Mouse (Mus musculus) intestine, embryonic 15.5 days (tissue): ENCODE results near the gene Hs3st3a1. TPM values are rescaled to one million over a fixed set of nuclear protein-coding genes. Genes with fewer than 3 reads are reported as not detected.

Source experiments
- ATAC-seq: fragments of 200-750 bp; cut with Nextera tagmentation; 2 replicates; pipeline ENCODE4 v1.8.0; 2017; ENCODE audit warnings: moderate TSS enrichment, moderate library complexity
- H3K27ac ChIP-seq: fragments of 300-500 bp; sonication (generic); 2 replicates; pipeline ENCODE4 v1.5.1; 2015; ENCODE audit warnings: mild to moderate bottlenecking, inconsistent platforms
- H3K27me3 ChIP-seq: fragments of 300-500 bp; sonication (generic); replicated peaks from 2 replicates; pipeline ENCODE4 v1.6.1; 2015; ENCODE audit warnings: inconsistent platforms
- H3K36me3 ChIP-seq: fragments of 300-500 bp; sonication (generic); 2 replicates; pipeline ENCODE4 v1.6.1; 2015; ENCODE audit warnings: inconsistent platforms
- H3K4me1 ChIP-seq: fragments of 300-500 bp; sonication (generic); replicated peaks from 2 replicates; pipeline ENCODE4 v1.6.1; 2015; ENCODE audit warnings: inconsistent platforms
- H3K4me2 ChIP-seq: fragments of 300-500 bp; sonication (generic); replicated peaks from 2 replicates; pipeline ENCODE4 v1.6.1; 2015; ENCODE audit warnings: mild to moderate bottlenecking, inconsistent platforms
- H3K4me3 ChIP-seq: fragments of 300-500 bp; sonication (generic); replicated peaks from 2 replicates; pipeline ENCODE4 v1.5.1; 2015; ENCODE audit warnings: inconsistent platforms
- H3K9ac ChIP-seq: fragments of 300-500 bp; sonication (generic); 2 replicates; pipeline ENCODE4 v1.6.1; 2015; ENCODE audit warnings: inconsistent platforms
- H3K9me3 ChIP-seq: fragments of 300-500 bp; sonication (generic); 2 replicates; pipeline ENCODE4 v1.6.1; 2016; ENCODE audit warnings: inconsistent platforms
- WGBS: fragments of 180-500 bp; shearing (Covaris S2); methylation state at CpG from one replicate; pipeline ENCODE4 v1.1.7; 2015; 5-methylcytosine and 5-hydroxymethylcytosine counted together
- polyA plus RNA-seq: library from polyadenylated mRNA; unstranded; fragments of >200 nt; fragmentation: Nextera tagmentation; extraction: Ambion mirVana; gene quantifications from 2 replicates; pipeline ENCODE4 v1.2.1, GENCODE M21; 2015

Hs3st3a1 gene
- polyA plus RNA-seq, 1 experiment from 2014 or later: 1.1 TPM

DNA sequence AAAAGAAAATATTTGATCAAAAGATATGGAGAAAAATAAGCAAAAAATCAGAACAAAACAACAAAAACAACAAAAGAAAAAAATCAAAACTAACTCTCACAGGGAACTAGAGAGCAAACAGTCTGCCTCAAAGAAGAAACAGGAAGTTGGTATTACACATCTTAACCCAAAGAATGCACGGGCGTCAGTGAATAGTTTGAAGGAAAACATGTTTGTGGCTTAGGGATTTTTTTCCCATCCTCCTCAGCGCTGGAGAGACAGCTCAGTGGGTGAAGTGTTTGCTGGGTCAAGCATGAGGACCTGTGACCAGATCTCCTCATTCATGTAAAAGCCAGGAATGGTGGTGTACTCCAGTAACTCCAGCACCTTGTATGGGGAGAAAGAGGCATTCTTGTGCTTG, 61.5 kb downstream of the Hs3st3a1 start:
- no peaks in the 10 kb centered on the region for H3K27me3 ChIP-seq
- H3K9me3 ChIP-seq: no peaks in the 10 kb centered on the region
- no peak overlapping the region for H3K9ac ChIP-seq
- H3K4me1 ChIP-seq: 0 out of 2 replicates have a peak, but pooled peaks cover 2% of the 10 kb centered on the region
- 38% methylated on average over 3 of the region's 3 CpGs for WGBS
- H3K27ac ChIP-seq: no peak overlapping the region
- no peak overlapping the region for H3K4me2 ChIP-seq
- no peak overlapping the region for H3K4me3 ChIP-seq
- no peaks in the 10 kb centered on the region for H3K36me3 ChIP-seq
- ATAC-seq: no peak

GRCm38 (mm10) chr11:64500536-64501112, 65.5 kb downstream of the Hs3st3a1 start:
- Histone ChIP-seq H3K9ac (no peak overlapping the region), H3K4me3 (no peak overlapping the region), H3K27me3 (no peaks in the 10 kb centered on the region), H3K4me2 (no peak overlapping the region), H3K4me1 (0 out of 2 replicates have a peak, but pooled peaks cover 2% of the 10 kb centered on the region), H3K27ac (no peak overlapping the region), H3K36me3 (no peaks in the 10 kb centered on the region), H3K9me3 (no peaks in the 10 kb centered on the region)
- ATAC-seq: no peak
- WGBS: 89% methylated on average over 5 of the region's 5 CpGs

DNA sequence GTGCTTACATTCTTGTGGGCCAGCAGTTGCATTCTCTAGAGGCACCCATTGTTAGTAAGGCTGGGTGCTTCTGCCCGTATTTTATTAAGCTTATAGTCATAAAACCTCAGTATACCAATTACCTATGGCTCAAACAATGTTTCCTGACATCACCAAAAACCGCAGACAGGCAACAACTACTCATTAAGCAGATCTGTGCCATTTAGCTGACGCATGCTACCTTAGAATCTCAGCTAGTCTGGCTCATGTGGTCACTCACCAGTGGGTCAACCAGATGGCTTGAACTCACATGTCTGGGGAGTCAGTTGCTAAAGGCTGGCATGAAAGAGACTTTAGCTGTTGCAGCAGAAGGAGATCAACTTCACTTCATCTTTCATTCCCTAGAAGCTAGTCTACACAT, 67.9 kb downstream of the Hs3st3a1 start:
- H3K27me3 ChIP-seq: no peaks in the 10 kb centered on the region
- WGBS: 81% methylated on average over 3 of the region's 3 CpGs
- no peak for ATAC-seq
- no peaks in the 10 kb centered on the region for H3K36me3 ChIP-seq
- 0 out of 2 replicates have a peak, but pooled peaks cover 2% of the 10 kb centered on the region for H3K4me1 ChIP-seq
- no peak overlapping the region for H3K27ac ChIP-seq
- H3K9me3 ChIP-seq: no peaks in the 10 kb centered on the region
- H3K4me3 ChIP-seq: no peak overlapping the region
- no peak overlapping the region for H3K9ac ChIP-seq
- H3K4me2 ChIP-seq: no peak overlapping the region

- WGBS: 97% methylated on average over 1 of the region's 1 CpGs
- no peak overlapping the region for H3K4me3 ChIP-seq
- ATAC-seq: no peak
- no peaks in the 10 kb centered on the region for H3K9me3 ChIP-seq
- no peak overlapping the region for H3K9ac ChIP-seq
- H3K27ac ChIP-seq: no peak overlapping the region
- H3K27me3 ChIP-seq: no peaks in the 10 kb centered on the region
- no peaks in the 10 kb centered on the region for H3K36me3 ChIP-seq
- no peak overlapping the region for H3K4me2 ChIP-seq
- H3K4me1 ChIP-seq: 0 out of 2 replicates have a peak, but pooled peaks cover 2% of the 10 kb centered on the region
These were observed 70.8 kb downstream of the Hs3st3a1 start for GRCm38 (mm10) chr11:64505924-64506323.

GRCm38 (mm10) chr11:64507024-64507423, 71.9 kb downstream of the Hs3st3a1 start:
- no peak for ATAC-seq
- no peaks in the 10 kb centered on the region for H3K9me3 ChIP-seq
- 56% methylated on average over 3 of the region's 3 CpGs for WGBS
- no peak overlapping the region for H3K9ac ChIP-seq
- no peaks in the 10 kb centered on the region for H3K27me3 ChIP-seq
- no peaks in the 10 kb centered on the region for H3K36me3 ChIP-seq
- H3K4me1 ChIP-seq: 0 out of 2 replicates have a peak, but pooled peaks cover 2% of the 10 kb centered on the region
- H3K4me2 ChIP-seq: no peak overlapping the region
- no peak overlapping the region for H3K27ac ChIP-seq
- no peak overlapping the region for H3K4me3 ChIP-seq

DNA sequence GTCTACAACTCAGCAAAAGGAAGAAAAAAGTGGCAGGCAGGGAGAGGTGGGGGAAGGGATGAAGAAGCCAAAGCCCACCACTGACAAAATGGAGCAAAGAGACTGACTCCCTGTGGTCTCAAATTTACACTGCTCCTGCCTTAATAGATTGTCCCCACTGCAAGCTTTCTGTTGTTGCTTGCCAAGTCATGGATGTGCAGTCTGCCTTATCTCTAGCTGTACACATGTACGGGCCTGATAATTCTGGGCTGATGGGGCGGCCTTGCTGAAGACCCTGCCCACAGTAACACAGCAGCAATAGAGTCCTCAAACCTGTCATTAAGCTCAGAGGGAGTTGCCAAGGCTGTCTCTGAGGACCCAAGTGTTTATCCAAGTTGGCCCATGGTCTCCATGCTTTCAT, 74.0 kb downstream of the Hs3st3a1 start:
- Histone ChIP-seq H3K27ac (no peak overlapping the region), H3K36me3 (no peaks in the 10 kb centered on the region), H3K4me3 (no peak overlapping the region), H3K27me3 (no peaks in the 10 kb centered on the region), H3K9me3 (no peaks in the 10 kb centered on the region), H3K4me1 (0 out of 2 replicates have a peak, but pooled peaks cover 2% of the 10 kb centered on the region), H3K4me2 (no peak overlapping the region), H3K9ac (no peak overlapping the region)
- WGBS: 72% methylated on average over 2 of the region's 2 CpGs
- no peak for ATAC-seq

- Histone ChIP-seq H3K4me2 (no peak overlapping the region), H3K4me1 (no peaks in the 10 kb centered on the region)
- WGBS: 72% methylated on average over 4 of the region's 4 CpGs
These were observed 77.2 kb downstream of the Hs3st3a1 start for GRCm38 (mm10) chr11:64512301-64512700.

DNA sequence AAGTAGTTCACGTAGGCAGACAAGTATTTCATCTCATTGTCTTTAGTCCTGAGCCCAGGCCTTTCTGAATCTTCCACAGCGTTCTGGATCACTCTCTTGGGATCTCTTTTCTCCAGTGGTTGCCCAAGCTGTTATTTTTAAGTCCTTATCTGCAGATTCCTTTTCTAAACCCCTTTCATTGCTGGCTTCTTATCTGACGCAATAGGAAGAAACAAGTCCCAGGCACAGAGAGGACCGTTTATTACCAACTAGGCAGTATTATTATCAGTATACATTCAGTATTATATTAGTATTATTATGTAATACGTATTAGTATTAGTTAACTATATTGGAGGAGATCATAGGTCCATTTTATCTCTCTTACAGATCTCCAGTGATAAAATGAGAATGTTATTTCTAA, 78.3 kb downstream of the Hs3st3a1 start:
- Histone ChIP-seq H3K27ac (no peak overlapping the region), H3K4me1 (no peaks in the 10 kb centered on the region), H3K27me3 (no peaks in the 10 kb centered on the region), H3K4me3 (no peak overlapping the region), H3K9me3 (no peaks in the 10 kb centered on the region), H3K4me2 (no peak overlapping the region), H3K36me3 (no peaks in the 10 kb centered on the region), H3K9ac (no peak overlapping the region)
- no peak for ATAC-seq
- WGBS: 79% methylated on average over 5 of the region's 5 CpGs

More at GRCm38 (mm10) chr11:64512301-64512700, 77.2 kb downstream of the Hs3st3a1 start:
- Histone ChIP-seq H3K27ac (no peak overlapping the region), H3K27me3 (no peaks in the 10 kb centered on the region), H3K9ac (no peak overlapping the region), H3K9me3 (no peaks in the 10 kb centered on the region), H3K36me3 (no peaks in the 10 kb centered on the region), H3K4me3 (no peak overlapping the region)
- no peak for ATAC-seq

GRCm38 (mm10) chr11:64516712-64517589, 81.8 kb downstream of the Hs3st3a1 start:
- H3K9ac ChIP-seq: no peak overlapping the region
- H3K4me2 ChIP-seq: no peak overlapping the region
- no peaks in the 10 kb centered on the region for H3K9me3 ChIP-seq
- H3K27ac ChIP-seq: no peak overlapping the region
- peaks cover 9% of the 10 kb centered on the region for H3K27me3 ChIP-seq
- ATAC-seq: no peak
- no peaks in the 10 kb centered on the region for H3K36me3 ChIP-seq
- 78% methylated on average over 9 of the region's 9 CpGs for WGBS
- no peak overlapping the region for H3K4me3 ChIP-seq
- H3K4me1 ChIP-seq: no peaks in the 10 kb centered on the region

GRCm38 (mm10) chr11:64518146-64518841, 83.2 kb downstream of the Hs3st3a1 start:
- no peak overlapping the region for H3K27ac ChIP-seq
- 85% methylated on average over 6 of the region's 6 CpGs for WGBS
- no peak overlapping the region for H3K4me2 ChIP-seq
- no peaks in the 10 kb centered on the region for H3K9me3 ChIP-seq
- no peak for ATAC-seq
- H3K4me1 ChIP-seq: no peaks in the 10 kb centered on the region
- H3K36me3 ChIP-seq: no peaks in the 10 kb centered on the region
- peaks cover 9% of the 10 kb centered on the region for H3K27me3 ChIP-seq
- no peak overlapping the region for H3K4me3 ChIP-seq
- no peak overlapping the region for H3K9ac ChIP-seq

GRCm38 (mm10) chr11:64523993-64524570, 89.0 kb downstream of the Hs3st3a1 start:
- Histone ChIP-seq H3K27ac (no peak overlapping the region), H3K4me3 (no peak overlapping the region), H3K4me2 (no peak overlapping the region), H3K4me1 (no peaks in the 10 kb centered on the region), H3K9me3 (no peaks in the 10 kb centered on the region), H3K27me3 (peaks cover 9% of the 10 kb centered on the region), H3K9ac (no peak overlapping the region), H3K36me3 (no peaks in the 10 kb centered on the region)
- 93% methylated on average over 8 of the region's 8 CpGs for WGBS
- no peak for ATAC-seq

DNA sequence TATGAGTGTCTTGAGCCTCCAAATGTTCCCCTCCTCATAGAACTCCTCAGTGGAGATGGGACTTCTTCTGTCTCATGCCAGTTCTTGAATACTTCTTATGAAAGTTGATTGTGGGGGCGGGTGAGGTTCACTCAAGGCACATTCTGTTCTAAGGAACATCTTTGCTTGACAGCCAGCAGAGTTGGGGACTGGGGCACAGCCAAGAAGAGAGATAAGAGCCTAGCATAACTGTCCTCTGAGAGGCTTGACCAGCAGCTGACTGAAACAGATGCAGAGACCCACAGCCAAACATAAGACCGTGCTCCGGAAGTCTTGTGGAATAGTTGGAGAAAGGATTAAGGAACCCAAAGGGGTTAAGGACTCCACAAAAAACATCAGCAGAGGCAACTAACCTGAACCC, 102.1 kb downstream of the Hs3st3a1 start:
- Histone ChIP-seq H3K4me1 (no peaks in the 10 kb centered on the region), H3K9me3 (no peaks in the 10 kb centered on the region), H3K27me3 (no peaks in the 10 kb centered on the region), H3K27ac (no peak overlapping the region), H3K9ac (no peak overlapping the region), H3K4me3 (no peak overlapping the region), H3K36me3 (no peaks in the 10 kb centered on the region), H3K4me2 (no peak overlapping the region)
- 97% methylated on average over 3 of the region's 3 CpGs for WGBS
- ATAC-seq: no peak
